Mouse (Mus musculus) heart, embryonic 12.5 days (tissue): Measurements from ENCODE around the gene 1700020D05Rik. TPM values are rescaled to one million over a fixed set of nuclear protein-coding genes. Genes with fewer than 3 reads are reported as not detected.

Experiments used
- ATAC-seq: fragments of 200-750 bp; cut with Nextera tagmentation; 2 replicates; pipeline ENCODE4 v1.8.0; 2017; ENCODE audit warnings: moderate TSS enrichment, moderate library complexity; ENCODE audit not compliant: insufficient number of reproducible peaks, low FRiP score
- H3K27ac ChIP-seq: fragments of 300-500 bp; sonication (generic); 2 replicates; pipeline ENCODE4 v1.5.1; 2016; ENCODE audit warnings: mild to moderate bottlenecking, moderate library complexity; ENCODE audit not compliant: poor library complexity, severe bottlenecking
- H3K27me3 ChIP-seq: fragments of 300-500 bp; sonication (generic); replicated peaks from 2 replicates; pipeline ENCODE4 v1.6.1; 2016; ENCODE audit warnings: mild to moderate bottlenecking, moderate library complexity
- H3K36me3 ChIP-seq: fragments of 300-500 bp; sonication (generic); 2 replicates; pipeline ENCODE4 v1.6.1; 2016; ENCODE audit warnings: mild to moderate bottlenecking, moderate library complexity
- H3K4me1 ChIP-seq: fragments of 300-500 bp; sonication (generic); replicated peaks from 2 replicates; pipeline ENCODE4 v1.6.1; 2016; ENCODE audit warnings: mild to moderate bottlenecking
- H3K4me2 ChIP-seq: fragments of 300-500 bp; sonication (generic); 2 replicates; pipeline ENCODE4 v1.6.1; 2016; ENCODE audit warnings: mild to moderate bottlenecking, moderate library complexity
- H3K4me3 ChIP-seq: fragments of 300-500 bp; sonication (generic); 2 replicates; pipeline ENCODE4 v1.5.1; 2016; ENCODE audit warnings: mild to moderate bottlenecking
- H3K9ac ChIP-seq: fragments of 300-500 bp; sonication (generic); 2 replicates; pipeline ENCODE4 v1.6.1; 2016; ENCODE audit warnings: mild to moderate bottlenecking, moderate library complexity
- H3K9me3 ChIP-seq: fragments of 300-500 bp; sonication (generic); replicated peaks from 2 replicates; pipeline ENCODE4 v1.6.1; 2016; ENCODE audit warnings: mild to moderate bottlenecking, moderate library complexity
- WGBS: fragments of 180-500 bp; shearing (Covaris S2); methylation state at CpG from one replicate; pipeline ENCODE4 v1.1.7; 2016; 5-methylcytosine and 5-hydroxymethylcytosine counted together
- polyA plus RNA-seq: library from polyadenylated mRNA; unstranded; fragments of >200 nt; fragmentation: Nextera tagmentation; extraction: Ambion mirVana; gene quantifications from 2 replicates; pipeline ENCODE4 v1.2.1, GENCODE M21; 2016

1700020D05Rik gene
- polyA plus RNA-seq, 1 experiment from 2014 or later = 0.23 TPM

DNA sequence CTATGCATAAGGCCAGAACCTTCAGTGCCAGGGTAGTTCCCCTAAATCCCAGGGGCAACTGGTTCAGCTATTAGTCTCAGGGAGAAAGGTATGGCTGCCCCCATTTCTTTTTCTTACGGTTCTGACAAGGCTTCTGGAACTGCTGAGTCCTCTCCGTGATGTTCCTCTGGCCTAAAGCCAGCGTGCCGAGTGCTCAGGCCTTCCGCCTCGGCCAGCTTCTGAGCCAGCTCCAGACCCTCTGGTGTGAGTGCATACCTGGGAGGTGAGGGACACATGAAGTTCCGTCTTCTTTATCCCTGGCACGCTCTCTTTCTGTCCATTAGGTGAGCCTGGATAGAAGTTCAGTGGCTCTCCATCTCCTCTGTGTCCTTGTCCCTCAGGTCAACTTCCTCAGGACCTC lies 18.2 kb downstream of the 1700020D05Rik start:
- H3K27ac ChIP-seq = no peak overlapping the region
- H3K27me3 ChIP-seq = no peaks in the 10 kb centered on the region
- H3K9me3 ChIP-seq = no peaks in the 10 kb centered on the region
- H3K4me1 ChIP-seq = peaks cover 17% of the 10 kb centered on the region
- H3K4me3 ChIP-seq = no peak overlapping the region
- 92% methylated on average over 8 of the region's 8 CpGs for WGBS
- ATAC-seq = no peak
- no peak overlapping the region for H3K4me2 ChIP-seq
- peaks cover 62% of the 10 kb centered on the region for H3K36me3 ChIP-seq
- H3K9ac ChIP-seq = no peak overlapping the region

DNA sequence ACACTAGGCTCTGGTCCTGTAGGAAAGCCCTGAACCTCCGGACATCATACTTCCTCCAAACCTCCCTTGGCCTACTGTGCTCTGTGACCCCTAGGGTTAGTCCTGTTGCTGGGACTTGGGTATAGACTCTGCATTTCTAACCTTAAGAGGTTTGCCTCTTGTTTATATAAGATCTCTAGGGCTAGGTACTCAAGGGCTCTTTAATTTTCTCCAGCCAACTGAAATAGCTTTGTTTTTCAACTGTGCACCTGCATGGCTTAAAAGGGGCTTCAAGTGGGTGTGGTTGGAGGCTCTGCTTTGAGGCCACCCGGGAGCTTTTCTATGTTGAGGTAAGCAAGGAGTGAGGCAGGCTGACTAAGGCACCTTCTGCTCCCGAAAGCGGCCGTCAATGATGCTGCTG lies 19.1 kb downstream of the 1700020D05Rik start:
- no peak for ATAC-seq
- Histone ChIP-seq H3K27me3 (no peaks in the 10 kb centered on the region), H3K4me2 (no peak overlapping the region), H3K9me3 (no peaks in the 10 kb centered on the region), H3K4me3 (no peak overlapping the region), H3K27ac (no peak overlapping the region), H3K4me1 (peaks cover 17% of the 10 kb centered on the region), H3K36me3 (peaks cover 71% of the 10 kb centered on the region), H3K9ac (0 out of 2 replicates have a peak overlapping the region, but pooled peaks have one; percentile 4)
- WGBS = 85% methylated on average over 5 of the region's 5 CpGs

DNA sequence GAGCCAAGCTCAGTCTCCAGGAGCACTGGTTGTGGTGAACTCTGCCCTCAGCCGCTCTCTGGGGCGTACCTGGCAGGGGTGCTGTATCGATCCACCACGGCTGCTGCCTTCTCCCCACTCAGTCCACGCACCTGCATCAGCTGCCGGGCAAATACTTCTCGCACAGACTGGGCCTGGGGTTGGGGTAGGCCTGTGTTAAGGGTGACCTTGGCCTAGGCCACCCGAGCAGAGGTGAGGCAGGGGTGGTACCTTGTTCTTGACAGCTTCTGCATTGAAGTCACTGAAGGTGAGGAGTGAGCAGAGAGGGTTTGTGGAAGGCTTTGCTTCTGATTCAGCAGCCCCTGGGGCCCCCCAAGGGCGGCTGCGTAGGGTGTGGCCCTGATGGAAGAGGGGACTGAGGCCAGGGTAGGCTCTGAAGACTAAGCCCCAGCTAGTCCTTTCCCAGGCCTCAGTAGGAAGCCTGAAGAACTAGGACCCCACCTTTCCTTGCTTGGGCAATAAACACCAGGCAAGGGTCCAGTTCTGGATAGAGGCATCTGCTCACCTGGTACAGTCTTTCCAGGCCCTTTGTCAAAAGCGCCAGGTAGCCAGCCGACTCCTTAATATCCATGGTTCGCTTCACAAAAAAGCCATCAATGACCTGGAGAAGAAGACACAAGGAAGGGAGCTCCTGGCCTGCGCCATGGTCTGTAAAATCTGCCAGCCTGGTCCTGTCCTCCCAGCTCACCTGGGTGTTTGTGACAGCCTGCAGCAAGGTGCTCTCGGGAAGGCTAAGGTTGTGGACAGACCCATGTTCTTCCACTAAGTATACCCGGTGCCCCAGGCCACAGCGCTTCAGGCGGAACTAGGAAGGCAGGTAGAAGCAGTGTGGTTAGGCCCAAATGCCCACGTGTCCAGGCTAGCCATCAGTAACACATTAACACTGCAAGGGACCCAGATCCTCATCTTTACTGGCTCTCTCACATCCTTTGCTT lies 19.9 kb downstream of the 1700020D05Rik start:
- ATAC-seq = no peak
- Histone ChIP-seq H3K36me3 (peaks cover 77% of the 10 kb centered on the region), H3K9ac (0 out of 2 replicates have a peak overlapping the region, but pooled peaks have one; percentile 4), H3K9me3 (no peaks in the 10 kb centered on the region), H3K4me1 (peaks cover 17% of the 10 kb centered on the region), H3K4me3 (no peak overlapping the region), H3K27me3 (no peaks in the 10 kb centered on the region), H3K4me2 (no peak overlapping the region), H3K27ac (no peak overlapping the region)
- WGBS = 88% methylated on average over 19 of the region's 19 CpGs

DNA sequence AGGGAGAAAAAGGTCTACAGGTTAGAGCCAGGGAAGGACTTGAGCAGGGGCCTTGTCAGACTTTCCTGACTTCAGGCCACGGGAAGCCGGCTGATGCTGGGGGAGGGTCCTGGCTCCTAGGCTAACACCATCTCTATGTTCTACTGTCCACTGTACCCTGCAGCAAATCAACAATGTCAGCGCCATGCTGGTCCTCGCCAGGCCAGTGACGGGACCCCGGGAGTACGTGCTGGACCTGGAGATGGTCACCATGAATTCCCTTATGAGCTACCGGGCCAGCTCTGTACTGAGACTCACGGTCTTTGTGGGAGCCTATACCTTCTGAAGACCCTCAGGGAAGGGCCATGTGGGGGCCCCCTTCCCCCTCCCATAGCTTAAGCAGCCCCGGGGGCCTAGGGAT lies 22.2 kb downstream of the 1700020D05Rik start:
- Histone ChIP-seq H3K27me3 (no peaks in the 10 kb centered on the region), H3K4me1 (peaks cover 10% of the 10 kb centered on the region), H3K27ac (no peak overlapping the region), H3K9ac (no peak overlapping the region), H3K9me3 (no peaks in the 10 kb centered on the region), H3K4me3 (no peak overlapping the region), H3K4me2 (no peak overlapping the region), H3K36me3 (peaks cover 89% of the 10 kb centered on the region)
- no peak for ATAC-seq
- WGBS = 85% methylated on average over 10 of the region's 10 CpGs

DNA sequence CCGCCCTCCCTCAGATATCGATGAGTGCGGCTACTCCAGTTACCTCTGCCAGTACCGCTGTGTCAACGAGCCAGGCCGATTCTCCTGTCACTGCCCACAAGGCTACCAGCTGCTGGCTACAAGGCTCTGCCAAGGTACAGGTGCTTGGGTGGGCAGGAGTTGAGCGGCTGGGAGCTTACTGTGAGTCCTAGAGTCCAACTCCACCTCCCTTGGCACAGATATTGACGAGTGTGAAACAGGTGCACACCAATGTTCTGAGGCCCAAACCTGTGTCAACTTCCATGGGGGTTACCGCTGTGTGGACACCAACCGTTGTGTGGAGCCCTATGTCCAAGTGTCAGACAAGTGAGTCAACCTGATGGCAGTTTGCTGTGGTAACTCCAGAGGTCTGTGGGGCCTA lies 23.6 kb downstream of the 1700020D05Rik start:
- ATAC-seq = no peak
- H3K36me3 ChIP-seq = peaks cover 79% of the 10 kb centered on the region

DNA sequence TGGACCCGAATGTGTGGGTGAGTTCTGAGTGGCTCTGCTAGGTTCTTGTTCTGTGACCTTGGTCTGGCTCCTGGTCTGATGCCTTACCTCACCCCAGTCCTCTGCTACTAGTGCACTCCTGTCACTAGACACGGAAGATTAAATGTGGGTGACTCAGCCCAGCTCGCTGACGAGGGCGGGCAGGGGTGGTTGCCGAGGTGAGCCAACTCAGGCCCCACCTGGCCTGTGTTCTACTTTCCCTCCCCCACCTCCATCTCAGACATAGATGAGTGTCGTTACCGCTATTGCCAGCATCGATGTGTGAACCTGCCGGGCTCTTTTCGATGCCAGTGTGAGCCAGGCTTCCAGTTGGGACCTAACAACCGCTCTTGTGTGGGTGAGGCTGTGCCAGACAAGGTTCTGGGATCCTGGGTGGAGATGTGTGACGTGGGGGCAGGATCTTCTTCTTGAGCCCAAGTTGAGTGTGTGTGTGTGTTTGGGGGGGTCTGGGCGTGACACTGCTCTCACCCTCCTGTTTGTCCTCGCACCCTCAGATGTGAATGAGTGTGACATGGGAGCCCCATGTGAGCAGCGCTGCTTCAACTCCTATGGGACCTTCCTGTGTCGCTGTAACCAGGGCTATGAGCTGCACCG lies 25.8 kb downstream of the 1700020D05Rik start:
- Histone ChIP-seq H3K36me3 (peaks cover 56% of the 10 kb centered on the region), H3K4me1 (peaks cover 21% of the 10 kb centered on the region), H3K4me2 (no peak overlapping the region), H3K9ac (no peak overlapping the region), H3K27ac (no peak overlapping the region), H3K9me3 (no peaks in the 10 kb centered on the region), H3K4me3 (no peak overlapping the region), H3K27me3 (no peaks in the 10 kb centered on the region)
- no peak for ATAC-seq
- WGBS = 87% methylated on average over 18 of the region's 18 CpGs

More for the DNA sequence above, 23.6 kb downstream of the 1700020D05Rik start:
- no peak overlapping the region for H3K27ac ChIP-seq
- WGBS = 80% methylated on average over 10 of the region's 10 CpGs
- no peaks in the 10 kb centered on the region for H3K27me3 ChIP-seq
- no peak overlapping the region for H3K4me2 ChIP-seq
- H3K4me3 ChIP-seq = no peak overlapping the region
- H3K9me3 ChIP-seq = no peaks in the 10 kb centered on the region
- no peak overlapping the region for H3K9ac ChIP-seq
- peaks cover 16% of the 10 kb centered on the region for H3K4me1 ChIP-seq

DNA sequence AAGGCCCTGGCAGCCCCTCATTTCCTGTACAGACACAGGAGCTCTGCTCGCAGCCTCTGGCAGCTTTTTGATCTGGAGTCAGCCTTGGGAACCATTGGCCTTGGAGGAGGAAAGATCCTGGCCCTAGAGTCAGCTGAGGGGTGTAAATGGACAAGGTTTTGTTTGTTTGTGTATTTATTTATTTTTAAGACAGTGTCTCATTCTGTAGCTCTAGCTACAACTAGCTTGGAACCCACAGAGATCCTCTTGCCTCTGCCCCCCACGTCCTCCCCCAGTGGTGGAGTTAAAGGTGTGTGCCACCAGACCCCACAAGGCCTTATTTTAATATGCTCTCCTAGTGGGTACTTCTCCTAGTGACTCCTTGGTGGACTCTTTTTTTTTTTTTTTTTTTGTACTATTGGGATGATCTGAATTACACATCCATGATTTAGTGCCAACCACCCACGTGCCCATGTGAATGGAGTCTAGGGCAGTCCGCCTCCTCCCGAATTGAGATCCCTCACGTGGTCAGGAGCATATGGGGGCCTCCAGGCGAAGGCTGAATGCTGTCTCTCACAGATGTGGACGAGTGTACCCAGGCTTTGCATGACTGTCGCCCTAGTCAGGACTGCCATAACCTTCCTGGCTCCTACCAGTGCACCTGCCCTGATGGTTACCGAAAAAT lies 26.5 kb downstream of the 1700020D05Rik start:
- Histone ChIP-seq H3K4me1 (peaks cover 21% of the 10 kb centered on the region), H3K9ac (0 out of 2 replicates have a peak overlapping the region, but pooled peaks have one; percentile 17), H3K27ac (no peak overlapping the region), H3K4me2 (no peak overlapping the region), H3K9me3 (no peaks in the 10 kb centered on the region), H3K4me3 (no peak overlapping the region), H3K27me3 (no peaks in the 10 kb centered on the region), H3K36me3 (peaks cover 50% of the 10 kb centered on the region)
- WGBS = 81% methylated on average over 10 of the region's 10 CpGs
- no peak for ATAC-seq

DNA sequence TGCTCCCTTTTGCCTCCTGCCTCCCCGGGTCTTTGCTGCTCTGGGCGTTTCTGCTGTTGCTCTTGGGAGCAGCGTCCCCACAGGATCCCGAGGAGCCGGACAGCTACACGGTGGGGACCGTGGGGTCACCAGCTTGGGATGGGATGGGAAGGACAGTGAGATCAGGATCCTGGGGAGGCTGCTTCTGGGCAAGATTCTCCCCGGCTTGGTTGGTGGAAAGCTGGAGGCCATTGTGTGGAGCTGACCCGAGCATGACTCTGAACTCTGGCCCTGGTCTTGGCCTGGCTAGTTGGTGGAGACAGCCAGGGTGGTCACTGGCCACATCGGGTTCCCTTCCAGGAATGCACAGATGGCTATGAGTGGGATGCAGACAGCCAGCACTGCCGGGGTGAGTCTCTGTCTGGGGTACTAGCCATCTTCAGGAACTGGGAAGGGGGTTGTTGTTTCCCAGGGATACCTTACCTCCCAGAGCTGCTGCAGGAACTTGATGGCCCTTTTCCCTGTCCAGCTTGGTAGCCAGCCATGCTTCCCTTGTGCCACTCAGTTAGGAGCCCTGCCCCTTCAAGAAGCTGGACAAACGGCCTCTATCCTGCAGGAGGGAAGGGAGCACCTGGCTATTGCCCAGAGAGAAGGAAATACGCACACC lies 28.4 kb downstream of the 1700020D05Rik start:
- Histone ChIP-seq H3K4me1 (peaks cover 21% of the 10 kb centered on the region), H3K9me3 (no peaks in the 10 kb centered on the region), H3K9ac (peak overlapping the region; percentile 89), H3K36me3 (peaks cover 30% of the 10 kb centered on the region), H3K4me2 (peak overlapping the region; percentile 82), H3K27me3 (no peaks in the 10 kb centered on the region), H3K27ac (peak overlapping the region; percentile 86), H3K4me3 (peak overlapping the region; percentile 74)
- peak; percentile 23; the same call in 1 of the 2 replicates for ATAC-seq
- 22% methylated on average over 13 of the region's 13 CpGs for WGBS

DNA sequence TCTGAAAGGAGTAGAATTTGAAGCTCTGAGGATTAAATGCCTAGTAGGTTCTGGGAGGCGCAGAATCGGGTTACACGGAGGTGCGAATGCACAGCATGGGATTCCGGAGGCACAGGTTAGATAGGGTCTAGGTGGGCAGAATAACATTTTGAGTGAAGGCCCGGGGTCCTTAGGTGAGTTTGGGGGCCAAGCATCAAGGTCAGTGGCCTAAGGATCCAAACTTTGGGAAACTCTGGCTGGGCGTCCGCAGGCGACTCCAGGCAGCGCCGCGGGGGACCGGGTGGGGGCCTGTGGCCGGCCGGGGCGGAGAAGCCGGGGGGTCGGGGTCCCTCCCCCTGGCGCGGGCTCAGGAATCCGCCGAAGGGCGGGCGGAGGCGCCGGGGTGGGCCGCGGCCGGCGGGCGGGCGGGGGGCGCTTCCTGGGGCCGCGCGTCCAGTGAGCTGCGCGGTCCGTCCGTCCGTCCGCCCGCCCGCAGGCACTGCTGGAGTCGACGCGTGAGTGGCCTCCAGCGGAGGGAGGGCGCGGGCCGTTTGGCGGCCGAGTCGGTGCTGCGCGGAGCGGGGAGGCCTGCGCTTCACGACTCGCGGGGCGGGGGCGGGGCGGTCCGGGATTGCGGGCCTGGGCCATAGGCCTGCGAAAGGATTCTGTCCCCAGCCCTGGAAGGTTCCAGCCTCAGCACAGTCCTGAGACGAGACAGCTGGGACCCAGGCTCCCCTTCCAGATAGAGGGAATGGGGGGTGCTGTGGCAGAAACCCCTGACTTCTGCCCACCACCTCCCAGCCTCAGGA lies 29.1 kb downstream of the 1700020D05Rik start:
- peaks cover 23% of the 10 kb centered on the region for H3K36me3 ChIP-seq
- H3K27me3 ChIP-seq = no peaks in the 10 kb centered on the region
- no peaks in the 10 kb centered on the region for H3K9me3 ChIP-seq
- peak overlapping the region; percentile 89 for H3K9ac ChIP-seq
- H3K27ac ChIP-seq = peak overlapping the region; percentile 86
- H3K4me3 ChIP-seq = peak overlapping the region; percentile 74
- peak; percentile 65 for ATAC-seq
- peaks cover 26% of the 10 kb centered on the region for H3K4me1 ChIP-seq
- WGBS = 1% methylated on average over 57 of the region's 68 CpGs
- peak overlapping the region; percentile 82 for H3K4me2 ChIP-seq

DNA sequence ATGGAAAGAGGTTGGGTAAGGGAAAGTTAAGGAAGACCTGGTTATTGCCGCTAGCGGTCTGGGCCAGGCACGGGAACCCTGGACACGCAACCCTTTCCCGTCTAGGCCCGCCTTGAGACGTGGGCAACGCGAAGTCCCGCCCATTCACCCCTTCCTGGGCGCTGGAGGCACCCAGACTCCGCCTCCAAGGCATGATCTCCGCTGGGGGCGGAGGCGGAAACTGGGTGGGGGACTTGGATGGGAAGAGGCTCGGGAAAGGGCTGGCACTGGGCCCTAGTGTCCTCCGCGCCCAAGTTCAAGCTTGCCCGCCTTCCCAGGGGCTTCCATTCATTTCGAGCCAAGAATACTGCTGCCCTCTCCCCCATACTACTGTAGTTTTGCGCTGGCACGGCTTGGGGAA lies 29.9 kb downstream of the 1700020D05Rik start, which contains the start of gene Efemp2:
Gene Efemp2 (plus strand): TSS at position 235 of the 400 bp plus-strand sequence.
- H3K36me3 ChIP-seq = peaks cover 18% of the 10 kb centered on the region
- 2% methylated on average over 22 of the region's 22 CpGs for WGBS
- H3K4me1 ChIP-seq = peaks cover 32% of the 10 kb centered on the region
- H3K9me3 ChIP-seq = no peaks in the 10 kb centered on the region
- peak within 1 kb of the TSS; percentile 89 for H3K9ac ChIP-seq
- peak; percentile 79 for ATAC-seq
- H3K27me3 ChIP-seq = no peaks in the 10 kb centered on the region
- H3K4me2 ChIP-seq = peak within 1 kb of the TSS; percentile 82
- peak within 1 kb of the TSS; percentile 86 for H3K27ac ChIP-seq
- H3K4me3 ChIP-seq = peak within 1 kb of the TSS; percentile 74
